Mouse (Mus musculus): ENCODE results near the gene Htr5a.

GRCm38 (mm10) chr5:27875341-27876105 lies 33.6 kb downstream of the Htr5a start:
- TF ChIP-seq CTCF (IDR thresholded peaks at IDR 0.05; ENCODE audit: low read depth) (no peak), EP300 (IDR thresholded peaks at IDR 0.05; ENCODE audit: low read depth) (no peak)
